Mouse (Mus musculus) heart, embryonic 13.5 days (tissue): ENCODE results near the gene Dennd6a. TPM values are rescaled to one million over a fixed set of nuclear protein-coding genes. Genes with fewer than 3 reads are reported as not detected.
"Not testable (repeated sequence)": the region's sequence is repeated elsewhere in the genome, so short reads cannot be mapped to it uniquely, and the experiment has no call there.

Experiments used
- ATAC-seq: fragments of 200-750 bp; cut with Nextera tagmentation; 2 replicates; pipeline ENCODE4 v1.8.0; 2017; ENCODE audit warnings: moderate TSS enrichment; ENCODE audit not compliant: insufficient number of reproducible peaks, low FRiP score, low TSS enrichment; ENCODE audit errors: extremely low read depth
- H3K27ac ChIP-seq: fragments of 300-500 bp; sonication (generic); replicated peaks from 2 replicates; pipeline ENCODE4 v1.5.1; 2015; ENCODE audit warnings: moderate library complexity, mild to moderate bottlenecking, inconsistent platforms
- H3K27me3 ChIP-seq: fragments of 300-500 bp; sonication (generic); replicated peaks from 2 replicates; pipeline ENCODE4 v1.6.1; 2015; ENCODE audit warnings: mild to moderate bottlenecking, inconsistent platforms
- H3K36me3 ChIP-seq: fragments of 300-500 bp; sonication (generic); 2 replicates; pipeline ENCODE4 v1.6.1; 2015; ENCODE audit warnings: mild to moderate bottlenecking, inconsistent platforms
- H3K4me1 ChIP-seq: fragments of 300-500 bp; sonication (generic); 2 replicates; pipeline ENCODE4 v1.6.1; 2015; ENCODE audit warnings: inconsistent platforms
- H3K4me2 ChIP-seq: fragments of 300-500 bp; sonication (generic); 2 replicates; pipeline ENCODE4 v1.6.1; 2015; ENCODE audit warnings: inconsistent platforms, mild to moderate bottlenecking, moderate library complexity
- H3K4me3 ChIP-seq: fragments of 300-500 bp; sonication (generic); 2 replicates; pipeline ENCODE4 v1.5.1; 2015; ENCODE audit warnings: moderate library complexity, mild to moderate bottlenecking, inconsistent platforms
- H3K9ac ChIP-seq: fragments of 300-500 bp; sonication (generic); 2 replicates; pipeline ENCODE4 v1.6.1; 2015; ENCODE audit warnings: inconsistent platforms, mild to moderate bottlenecking, moderate library complexity
- H3K9me3 ChIP-seq: fragments of 300-500 bp; sonication (generic); 2 replicates; pipeline ENCODE4 v1.6.1; 2016; ENCODE audit warnings: inconsistent platforms
- WGBS: fragments of 180-500 bp; shearing (Covaris S2); methylation state at CpG from one replicate; pipeline ENCODE4 v1.1.7; 2015; ENCODE audit warnings: mixed read lengths; 5-methylcytosine and 5-hydroxymethylcytosine counted together
- microRNA-seq: library from miRNA; unstranded; fragments of <30 nt; microRNA quantifications from one replicate; pipeline ENCODE4, GENCODE M21; 2016
- polyA plus RNA-seq: library from polyadenylated mRNA; unstranded; fragments of >200 nt; fragmentation: Nextera tagmentation; extraction: Ambion mirVana; gene quantifications from 2 replicates; pipeline ENCODE4 v1.2.1, GENCODE M21; 2015

The Dennd6a gene
- polyA plus RNA-seq, 1 experiment from 2014 or later, result 18.4 TPM

GRCm38 (mm10) chr14:26671870-26672615 is 98.4 kb downstream of the Dennd6a start:
- H3K27ac ChIP-seq, H3K9me3 ChIP-seq, H3K27me3 ChIP-seq, ATAC-seq, H3K4me3 ChIP-seq, H3K36me3 ChIP-seq: not testable (repeated sequence)
- Histone ChIP-seq H3K4me1 (peaks cover 19% of the 10 kb centered on the region), H3K9ac (peak overlapping the region; percentile 37; the same call in 1 of the 2 replicates), H3K4me2 (peak overlapping the region; percentile 24; the same call in 1 of the 2 replicates)
- WGBS, result 47% methylated on average over 17 of the region's 17 CpGs

- not testable (repeated sequence) for H3K27ac ChIP-seq, H3K27me3 ChIP-seq, H3K9ac ChIP-seq, H3K4me2 ChIP-seq, ATAC-seq, H3K9me3 ChIP-seq, H3K36me3 ChIP-seq, H3K4me3 ChIP-seq, H3K4me1 ChIP-seq
- WGBS, result 80% methylated on average over 2 of the region's 2 CpGs
Measured at GRCm38 (mm10) chr14:26674476-26675169, 101.0 kb downstream of the Dennd6a start.

- H3K36me3 ChIP-seq, result no peaks in the 10 kb centered on the region
- ATAC-seq, result no peak
- H3K27ac ChIP-seq, result no peak overlapping the region
- H3K4me3 ChIP-seq, result peak overlapping the region; percentile 16; the same call in 1 of the 2 replicates
- no peaks in the 10 kb centered on the region for H3K9me3 ChIP-seq
- WGBS, result 16% methylated on average over 12 of the region's 12 CpGs
- H3K4me1 ChIP-seq, result peaks cover 4% of the 10 kb centered on the region
- peak overlapping the region; percentile 59 for H3K4me2 ChIP-seq
- H3K27me3 ChIP-seq, result no peaks in the 10 kb centered on the region
- no peak overlapping the region for H3K9ac ChIP-seq
Measured at GRCm38 (mm10) chr14:26675371-26675770, 101.7 kb downstream of the Dennd6a start.

- Histone ChIP-seq H3K4me2 (peak overlapping the region; percentile 59), H3K4me1 (no peaks in the 10 kb centered on the region), H3K9ac (no peak overlapping the region), H3K9me3 (no peaks in the 10 kb centered on the region), H3K27ac (no peak overlapping the region), H3K36me3 (no peaks in the 10 kb centered on the region), H3K27me3 (no peaks in the 10 kb centered on the region), H3K4me3 (peak overlapping the region; percentile 16; the same call in 1 of the 2 replicates)
- no peak for ATAC-seq
- WGBS, result 70% methylated on average over 5 of the region's 5 CpGs
Measured at GRCm38 (mm10) chr14:26675791-26676190, 102.1 kb downstream of the Dennd6a start.

Small RNA genes lying within 50 kb of the gene (microRNA-seq; reads per million reads assigned to microRNA genes)
- 2.4 reads per million, percentile 6 among the genes with 10 or more reads in this experiment for gene Mir7672

Other genes starting within 250 kb of the Dennd6a start
- gene Slmap, start 38.9 kb upstream of the Dennd6a start, polyA plus RNA-seq, result 98.1 and 101 TPM in 2 replicates
- gene Arf4, start 64.2 kb downstream of the Dennd6a start, polyA plus RNA-seq, result 440 and 447 TPM in 2 replicates
- gene Pde12, start 96.0 kb downstream of the Dennd6a start, polyA plus RNA-seq, result 7.5 and 7.6 TPM in 2 replicates
- 0.01 TPM in 2 replicates for gene Dnah12, start 119.4 kb downstream of the Dennd6a start, polyA plus RNA-seq